In the genomic region with DNA sequence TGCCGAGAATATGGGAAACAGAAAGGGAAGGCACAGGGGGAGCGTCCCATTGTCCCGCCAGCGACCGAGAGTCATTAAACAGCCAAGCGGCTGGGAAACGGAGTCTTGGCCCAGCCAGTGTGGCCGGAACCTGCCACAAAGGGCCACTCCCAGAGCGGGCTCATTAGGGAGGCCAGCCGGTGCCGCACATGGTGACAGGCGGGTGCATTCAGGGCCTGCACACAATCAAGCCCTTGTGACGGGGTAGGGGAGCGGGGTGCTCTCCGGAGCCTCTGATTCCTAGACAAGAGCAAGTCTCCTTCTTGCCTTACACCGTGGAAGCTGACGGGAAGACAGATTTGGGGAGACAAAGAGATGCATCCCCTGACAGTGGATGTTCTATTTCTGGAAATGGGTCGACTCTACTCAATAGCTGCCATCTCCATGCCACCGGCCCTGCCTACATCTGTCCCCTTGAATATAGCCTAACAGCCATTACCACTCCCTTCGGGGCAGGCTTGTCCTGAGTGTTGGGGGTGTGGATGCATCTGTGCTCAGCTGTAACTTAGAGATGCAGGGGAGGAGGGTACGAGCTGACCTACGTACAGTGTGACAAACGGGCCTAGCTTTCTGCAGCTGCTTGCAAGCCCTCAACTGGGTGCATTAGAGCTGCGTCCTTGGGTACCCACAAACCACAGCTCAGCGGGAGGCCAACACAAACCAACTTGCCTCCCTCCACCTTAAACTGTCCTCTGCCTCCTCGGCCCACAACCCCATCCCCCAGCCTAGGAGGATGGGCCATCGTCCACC, we compare ENCODE assay signal across 8 mouse cellular contexts. TPM values are rescaled to one million over a fixed set of nuclear protein-coding genes. Genes with fewer than 3 reads are reported as not detected.
DNase-seq lines count a peak whose midpoint lies in the region; ATAC-seq lines count a peak whose summit lies in the region.

No protein-coding gene starts in this region.

- H3K9ac ChIP-seq in kidney, embryonic 14.5 days (ENCODE audit: low read depth, low read length), result no peak overlapping the region
- 0 out of 2 replicates have a peak overlapping the region, but pooled peaks have one; percentile 3 for H3K9ac ChIP-seq in heart, embryonic 15.5 days
- H3K9ac ChIP-seq in limb, embryonic 11.5 days (ENCODE audit: low read length), result peak overlapping the region; percentile 28; the same call in 1 of the 2 replicates

- peak overlapping the region; percentile 31; the same call in 1 of the 2 replicates for H3K27ac ChIP-seq in kidney, embryonic 14.5 days (ENCODE audit: low read depth, low read length)
- H3K27ac ChIP-seq in heart, embryonic 15.5 days, result peak overlapping the region; percentile 27
- no peak overlapping the region for H3K27ac ChIP-seq in limb, embryonic 11.5 days (replicated peaks; ENCODE audit: low read depth, low read length)

- H3K4me1 ChIP-seq in kidney, embryonic 14.5 days (ENCODE audit: control insufficient read depth, insufficient read depth, low read length), result peaks cover 35% of the 10 kb centered on the region
- H3K4me1 ChIP-seq in heart, embryonic 15.5 days (replicated peaks), result peaks cover 76% of the 10 kb centered on the region
- peaks cover 16% of the 10 kb centered on the region for H3K4me1 ChIP-seq in limb, embryonic 11.5 days (ENCODE audit: control insufficient read depth, insufficient read depth, low read length)

- no peaks in the 10 kb centered on the region for H3K9me3 ChIP-seq in kidney, embryonic 14.5 days (ENCODE audit: control insufficient read depth, low read length)
- H3K9me3 ChIP-seq in heart, embryonic 15.5 days (replicated peaks), result no peaks in the 10 kb centered on the region
- no peaks in the 10 kb centered on the region for H3K9me3 ChIP-seq in limb, embryonic 11.5 days (ENCODE audit: control insufficient read depth, low read length)

- no peaks in the 10 kb centered on the region for H3K27me3 ChIP-seq in kidney, embryonic 14.5 days (ENCODE audit: control insufficient read depth, insufficient read depth, low read length)
- no peaks in the 10 kb centered on the region for H3K27me3 ChIP-seq in heart, embryonic 15.5 days
- H3K27me3 ChIP-seq in limb, embryonic 11.5 days (ENCODE audit: control insufficient read depth, insufficient read depth, low read length), result no peaks in the 10 kb centered on the region

- ATAC-seq in kidney, embryonic 14.5 days (ENCODE audit: low FRiP score, low TSS enrichment), result peak; percentile 37; the same call in 1 of the 2 replicates
- ATAC-seq in heart, embryonic 15.5 days (replicated peaks; ENCODE audit: insufficient number of reproducible peaks, insufficient read depth, low FRiP score, low read depth), result no peak
- 0 out of 2 replicates have a peak, but pooled peaks have one; percentile 18 for ATAC-seq in limb, embryonic 11.5 days (ENCODE audit: insufficient number of reproducible peaks, low FRiP score, low TSS enrichment, low read depth)

- DNase-seq in kidney, adult 18-20 months, result no peak
- peak; percentile 82 for DNase-seq in embryo, embryonic 11 days
- peak; percentile 66 for DNase-seq in limb, embryonic 11.5 days (ENCODE audit: low spot score)
- DNase-seq in neural tube, embryonic 10.5 days (ENCODE audit: extremely low spot score, low spot score), result peak; percentile 71
- no peak for DNase-seq in MN1 (ENCODE audit: low spot score)
- no peak for DNase-seq in testis, postnatal 14 days (ENCODE audit: low spot score)

- 15% methylated on average over 27 of the region's 27 CpGs for WGBS in kidney, embryonic 14.5 days
- WGBS in heart, embryonic 15.5 days, result 43% methylated on average over 27 of the region's 27 CpGs
- WGBS in limb, embryonic 11.5 days, result 18% methylated on average over 27 of the region's 27 CpGs

- H3K4me3 ChIP-seq in kidney, embryonic 14.5 days (ENCODE audit: low read length), result no peak overlapping the region
- H3K4me3 ChIP-seq in heart, embryonic 15.5 days, result no peak overlapping the region
- H3K4me3 ChIP-seq in limb, embryonic 11.5 days (ENCODE audit: low read depth, low read length), result no peak overlapping the region

- peak overlapping the region; percentile 29 for H3K4me2 ChIP-seq in kidney, embryonic 14.5 days (replicated peaks; ENCODE audit: low read depth, low read length)
- peak overlapping the region; percentile 4; the same call in 1 of the 2 replicates for H3K4me2 ChIP-seq in heart, embryonic 15.5 days
- H3K4me2 ChIP-seq in limb, embryonic 11.5 days (ENCODE audit: low read depth, severe bottlenecking), result peak overlapping the region; percentile 26; the same call in 1 of the 2 replicates

- H3K36me3 ChIP-seq in kidney, embryonic 14.5 days (ENCODE audit: control insufficient read depth, insufficient read depth, low read length), result no peaks in the 10 kb centered on the region
- H3K36me3 ChIP-seq in heart, embryonic 15.5 days, result no peaks in the 10 kb centered on the region
- no peaks in the 10 kb centered on the region for H3K36me3 ChIP-seq in limb, embryonic 11.5 days (ENCODE audit: control insufficient read depth, insufficient read depth, low read length)

RNA-seq across cellular contexts. Expression of gene Ccdc85c, which starts 9.2 kb away (rescaled TPM):
- polyA plus RNA-seq in kidney, embryonic 14.5 days (2014; fragmentation: Nextera tagmentation; extraction: Ambion mirVana), result 9.9 and 11.0 TPM in 2 replicates
- 4.7 and 5.7 TPM in 2 replicates for polyA plus RNA-seq in heart, embryonic 15.5 days (2015; fragmentation: Nextera tagmentation; extraction: Ambion mirVana)
- 7.2 and 7.3 TPM in 2 replicates for polyA plus RNA-seq in limb, embryonic 11.5 days (2014; fragmentation: Nextera tagmentation; extraction: Ambion mirVana)

RNA-seq across cellular contexts. Expression of gene Hhipl1, which starts 40.0 kb away (rescaled TPM):
- polyA plus RNA-seq in kidney, embryonic 14.5 days (2014; fragmentation: Nextera tagmentation; extraction: Ambion mirVana), result 0.27 and 0.61 TPM in 2 replicates
- polyA plus RNA-seq in heart, embryonic 15.5 days (2015; fragmentation: Nextera tagmentation; extraction: Ambion mirVana), result 1.0 TPM in 2 replicates
- polyA plus RNA-seq in limb, embryonic 11.5 days (2014; fragmentation: Nextera tagmentation; extraction: Ambion mirVana), result 0.09 and 0.32 TPM in 2 replicates

Comparison
In these comparisons a context has a peak if more than half of its experiments do, and no peak if none do; other contexts are left out.
1. DNase-seq: peak in embryo, embryonic 11 days (single experiment), limb, embryonic 11.5 days (single experiment) and neural tube, embryonic 10.5 days (single experiment); none in kidney, adult 18-20 months (single experiment), MN1 (single experiment) and testis, postnatal 14 days (single experiment).
2. Peak in every context shown above with its lines, with median percentiles within 50 percentile points of each other: H3K4me2 ChIP-seq.